Mouse (Mus musculus): ENCODE measurements around the gene Hoxc10. TPM values are rescaled to one million over a fixed set of nuclear protein-coding genes. Genes with fewer than 3 reads are reported as not detected.

Gene Hoxc10
- polyA plus RNA-seq, 1 experiment from 2014 or later = not detected

GRCm38 (mm10) chr15:102997939-102998355, 31.4 kb downstream of the Hoxc10 start, which contains the start of gene Hoxc6:
Gene Hoxc6, plus strand, starts transcription at chr15:102998257.
- Histone ChIP-seq H3K9ac (ENCODE audit: low read depth, low read length) (no peak within 1 kb of the TSS), H3K4me2 (replicated peaks; ENCODE audit: low read depth, low read length) (peak within 1 kb of the TSS; percentile 47), H3K9me3 (ENCODE audit: control insufficient read depth, low read length) (no peaks in the 10 kb centered on the region), H3K27me3 (ENCODE audit: control insufficient read depth, insufficient read depth, low read length) (peaks cover 98% of the 10 kb centered on the region), H3K27ac (ENCODE audit: low read depth, low read length) (no peak within 1 kb of the TSS), H3K4me1 (replicated peaks; ENCODE audit: control insufficient read depth, insufficient read depth, low read length) (0 out of 2 replicates have a peak, but pooled peaks cover 3% of the 10 kb centered on the region), H3K36me3 (ENCODE audit: control insufficient read depth, insufficient read depth, low read length) (no peaks in the 10 kb centered on the region), H3K4me3 (ENCODE audit: low read depth, low read length) (peak within 1 kb of the TSS; percentile 30)
- WGBS = 2% methylated on average over 19 of the region's 19 CpGs
- DNase-seq (ENCODE audit: low spot score) = no peak
- ATAC-seq (ENCODE audit: low FRiP score) = no peak

- Histone ChIP-seq H3K4me2 (replicated peaks; ENCODE audit: low read depth, low read length) (peak overlapping the region; percentile 47; the same call in 1 of the 2 replicates), H3K9ac (ENCODE audit: low read depth, low read length) (no peak overlapping the region), H3K9me3 (ENCODE audit: control insufficient read depth, low read length) (no peaks in the 10 kb centered on the region), H3K36me3 (ENCODE audit: control insufficient read depth, insufficient read depth, low read length) (no peaks in the 10 kb centered on the region), H3K4me3 (ENCODE audit: low read depth, low read length) (no peak overlapping the region), H3K4me1 (replicated peaks; ENCODE audit: control insufficient read depth, insufficient read depth, low read length) (0 out of 2 replicates have a peak, but pooled peaks cover 3% of the 10 kb centered on the region), H3K27ac (ENCODE audit: low read depth, low read length) (no peak overlapping the region), H3K27me3 (ENCODE audit: control insufficient read depth, insufficient read depth, low read length) (peaks cover 98% of the 10 kb centered on the region)
- DNase-seq (ENCODE audit: low spot score) (no peak), ATAC-seq (ENCODE audit: low FRiP score) (no peak)
- 0% methylated on average over 19 of the region's 19 CpGs for WGBS
Observed at GRCm38 (mm10) chr15:102998608-102999182, 32.1 kb downstream of the Hoxc10 start.

GRCm38 (mm10) chr15:102999183-102999831, 32.7 kb downstream of the Hoxc10 start:
- no peaks in the 10 kb centered on the region for H3K36me3 ChIP-seq (ENCODE audit: control insufficient read depth, insufficient read depth, low read length)
- H3K4me1 ChIP-seq (replicated peaks; ENCODE audit: control insufficient read depth, insufficient read depth, low read length) = 0 out of 2 replicates have a peak, but pooled peaks cover 3% of the 10 kb centered on the region
- peak overlapping the region; percentile 30 for H3K4me3 ChIP-seq (ENCODE audit: low read depth, low read length)
- ATAC-seq (ENCODE audit: low FRiP score) (no peak), DNase-seq (ENCODE audit: low spot score) (peak; percentile 65)
- H3K27ac ChIP-seq (ENCODE audit: low read depth, low read length) = no peak overlapping the region
- H3K9ac ChIP-seq (ENCODE audit: low read depth, low read length) = no peak overlapping the region
- peaks cover 98% of the 10 kb centered on the region for H3K27me3 ChIP-seq (ENCODE audit: control insufficient read depth, insufficient read depth, low read length)
- H3K9me3 ChIP-seq (ENCODE audit: control insufficient read depth, low read length) = no peaks in the 10 kb centered on the region
- WGBS = under 1% methylated on average over 26 of the region's 33 CpGs
- peak overlapping the region; percentile 47 for H3K4me2 ChIP-seq (replicated peaks; ENCODE audit: low read depth, low read length)

GRCm38 (mm10) chr15:102999955-103000354, 33.4 kb downstream of the Hoxc10 start:
- DNase-seq (ENCODE audit: low spot score) = no peak
- Histone ChIP-seq H3K27ac (ENCODE audit: low read depth, low read length) (no peak overlapping the region), H3K4me2 (replicated peaks; ENCODE audit: low read depth, low read length) (no peak overlapping the region), H3K36me3 (ENCODE audit: control insufficient read depth, insufficient read depth, low read length) (no peaks in the 10 kb centered on the region), H3K9ac (ENCODE audit: low read depth, low read length) (no peak overlapping the region), H3K4me3 (ENCODE audit: low read depth, low read length) (no peak overlapping the region), H3K4me1 (replicated peaks; ENCODE audit: control insufficient read depth, insufficient read depth, low read length) (0 out of 2 replicates have a peak, but pooled peaks cover 3% of the 10 kb centered on the region), H3K9me3 (ENCODE audit: control insufficient read depth, low read length) (no peaks in the 10 kb centered on the region), H3K27me3 (ENCODE audit: control insufficient read depth, insufficient read depth, low read length) (peaks cover 98% of the 10 kb centered on the region)
- ATAC-seq (ENCODE audit: low FRiP score) = no peak
- under 1% methylated on average over 10 of the region's 11 CpGs for WGBS

- WGBS = 0% methylated on average over 24 of the region's 24 CpGs
- Histone ChIP-seq H3K36me3 (ENCODE audit: control insufficient read depth, insufficient read depth, low read length) (no peaks in the 10 kb centered on the region), H3K27me3 (ENCODE audit: control insufficient read depth, insufficient read depth, low read length) (peaks cover 98% of the 10 kb centered on the region), H3K9me3 (ENCODE audit: control insufficient read depth, low read length) (no peaks in the 10 kb centered on the region), H3K9ac (ENCODE audit: low read depth, low read length) (no peak overlapping the region), H3K4me3 (ENCODE audit: low read depth, low read length) (no peak overlapping the region), H3K27ac (ENCODE audit: low read depth, low read length) (no peak overlapping the region), H3K4me2 (replicated peaks; ENCODE audit: low read depth, low read length) (no peak overlapping the region), H3K4me1 (replicated peaks; ENCODE audit: control insufficient read depth, insufficient read depth, low read length) (0 out of 2 replicates have a peak, but pooled peaks cover 3% of the 10 kb centered on the region)
- DNase-seq (ENCODE audit: low spot score) = peak; percentile 56
- no peak for ATAC-seq (ENCODE audit: low FRiP score)
Observed at GRCm38 (mm10) chr15:103000501-103000901, 33.9 kb downstream of the Hoxc10 start.

GRCm38 (mm10) chr15:103001370-103001769, 34.8 kb downstream of the Hoxc10 start:
- 0 out of 2 replicates have a peak, but pooled peaks cover 3% of the 10 kb centered on the region for H3K4me1 ChIP-seq (replicated peaks; ENCODE audit: control insufficient read depth, insufficient read depth, low read length)
- peaks cover 98% of the 10 kb centered on the region for H3K27me3 ChIP-seq (ENCODE audit: control insufficient read depth, insufficient read depth, low read length)
- no peak overlapping the region for H3K9ac ChIP-seq (ENCODE audit: low read depth, low read length)
- H3K9me3 ChIP-seq (ENCODE audit: control insufficient read depth, low read length) = no peaks in the 10 kb centered on the region
- no peak overlapping the region for H3K4me2 ChIP-seq (replicated peaks; ENCODE audit: low read depth, low read length)
- no peak for DNase-seq (ENCODE audit: low spot score)
- 14% methylated on average over 2 of the region's 2 CpGs for WGBS
- H3K4me3 ChIP-seq (ENCODE audit: low read depth, low read length) = no peak overlapping the region
- no peak for ATAC-seq (ENCODE audit: low FRiP score)
- no peak overlapping the region for H3K27ac ChIP-seq (ENCODE audit: low read depth, low read length)
- no peaks in the 10 kb centered on the region for H3K36me3 ChIP-seq (ENCODE audit: control insufficient read depth, insufficient read depth, low read length)

- 6% methylated on average over 4 of the region's 4 CpGs for WGBS
- Histone ChIP-seq H3K9me3 (ENCODE audit: control insufficient read depth, low read length) (no peaks in the 10 kb centered on the region), H3K4me3 (ENCODE audit: low read depth, low read length) (no peak overlapping the region), H3K36me3 (ENCODE audit: control insufficient read depth, insufficient read depth, low read length) (no peaks in the 10 kb centered on the region), H3K27ac (ENCODE audit: low read depth, low read length) (no peak overlapping the region), H3K9ac (ENCODE audit: low read depth, low read length) (no peak overlapping the region), H3K4me2 (replicated peaks; ENCODE audit: low read depth, low read length) (no peak overlapping the region), H3K4me1 (replicated peaks; ENCODE audit: control insufficient read depth, insufficient read depth, low read length) (0 out of 2 replicates have a peak, but pooled peaks cover 3% of the 10 kb centered on the region), H3K27me3 (ENCODE audit: control insufficient read depth, insufficient read depth, low read length) (peaks cover 99% of the 10 kb centered on the region)
- no peak for DNase-seq (ENCODE audit: low spot score)
- no peak for ATAC-seq (ENCODE audit: low FRiP score)
Observed at GRCm38 (mm10) chr15:103002156-103002555, 35.6 kb downstream of the Hoxc10 start.

- Histone ChIP-seq H3K9ac (ENCODE audit: low read depth, low read length) (no peak overlapping the region), H3K4me3 (ENCODE audit: low read depth, low read length) (no peak overlapping the region), H3K36me3 (ENCODE audit: control insufficient read depth, insufficient read depth, low read length) (no peaks in the 10 kb centered on the region), H3K4me2 (replicated peaks; ENCODE audit: low read depth, low read length) (no peak overlapping the region), H3K27ac (ENCODE audit: low read depth, low read length) (no peak overlapping the region), H3K4me1 (replicated peaks; ENCODE audit: control insufficient read depth, insufficient read depth, low read length) (0 out of 2 replicates have a peak, but pooled peaks cover 3% of the 10 kb centered on the region), H3K9me3 (ENCODE audit: control insufficient read depth, low read length) (no peaks in the 10 kb centered on the region), H3K27me3 (ENCODE audit: control insufficient read depth, insufficient read depth, low read length) (peaks cover 99% of the 10 kb centered on the region)
- ATAC-seq (ENCODE audit: low FRiP score) (no peak), DNase-seq (ENCODE audit: low spot score) (no peak)
- 2% methylated on average over 13 of the region's 13 CpGs for WGBS
Observed at GRCm38 (mm10) chr15:103002821-103003448, 36.3 kb downstream of the Hoxc10 start.
